Mouse (Mus musculus) thymus, adult 2 months (tissue): ENCODE data around the gene Bend3.

Source experiments
- CTCF ChIP-seq: fragments of 200-500 bp; IDR thresholded peaks from 2 replicates; pipeline ENCODE4 v1.5.1; 2012; ENCODE audit warnings: mild to moderate bottlenecking, control low read depth, low read length, moderate library complexity, borderline replicate concordance; ENCODE audit not compliant: control insufficient read depth, poor library complexity, insufficient read depth; ENCODE audit errors: extremely low read depth
- POLR2A ChIP-seq: fragments of 200-500 bp; IDR thresholded peaks from 2 replicates; pipeline ENCODE4 v1.6.1; 2012; ENCODE audit warnings: mild to moderate bottlenecking, low read length, control low read depth, moderate library complexity; ENCODE audit not compliant: control insufficient read depth, poor library complexity, insufficient read depth; ENCODE audit errors: extremely low read depth

DNA sequence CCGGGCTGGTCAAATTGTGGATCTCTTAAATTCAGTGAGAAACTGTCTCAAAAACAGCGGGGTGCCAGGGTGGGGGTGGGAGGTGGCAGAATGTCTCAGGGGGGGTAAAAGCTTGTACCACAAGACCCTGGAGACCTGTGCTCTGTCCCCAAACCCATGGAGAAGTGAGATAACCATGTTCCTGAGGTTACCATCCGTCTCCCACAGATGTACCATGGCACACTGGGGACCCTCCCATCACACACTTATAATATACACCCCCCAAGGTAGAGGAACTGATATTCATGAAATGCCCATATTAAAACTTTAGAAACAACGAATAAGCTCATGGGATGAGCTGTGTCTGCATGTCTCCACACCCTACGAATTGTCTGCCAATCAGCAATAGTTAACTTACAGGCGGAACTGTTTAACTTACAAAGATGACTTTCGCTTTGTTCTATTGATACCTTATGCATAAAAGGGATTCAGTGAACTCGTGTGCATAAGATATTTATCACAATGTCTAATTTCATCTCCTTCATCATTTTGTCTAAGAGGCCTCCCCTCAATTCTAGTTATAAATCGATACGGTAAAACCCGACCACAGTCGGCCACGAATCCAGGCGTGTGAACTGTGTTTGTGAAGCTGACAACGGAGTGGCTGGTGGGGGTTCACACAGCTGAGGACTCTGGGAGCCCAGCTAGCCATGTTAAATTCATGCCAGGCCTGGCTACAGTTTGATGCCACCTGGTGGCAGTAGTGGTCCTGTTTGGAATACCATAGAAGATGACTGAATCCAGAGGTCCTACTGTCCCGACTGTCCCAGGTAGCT, 26.6 kb upstream of the Bend3 start:
- TF ChIP-seq CTCF (no peak), POLR2A (no peak)
